Mouse (Mus musculus): ENCODE data around the gene Igf2r. TPM values are rescaled to one million over a fixed set of nuclear protein-coding genes. Genes with fewer than 3 reads are reported as not detected.
A peak's percentile ranks its signal among the peaks of the same experiment; 100 is the strongest.

Gene Igf2r
- total RNA-seq, 2 experiments from 2014 or later, result 36.9 to 46.7 TPM

- DNase-seq, result peak; percentile 60
- H3K27ac ChIP-seq, result peak overlapping the region; percentile 96
- TF ChIP-seq CTCF (IDR thresholded peaks at IDR 0.05), result no peak
- intact Hi-C loops (cut with DNase I), result no loop called here
- no peak overlapping the region for H3K4me3 ChIP-seq
Observed at GRCm38 (mm10) chr17:12739516-12739915, 29.9 kb downstream of the Igf2r start.

- Histone ChIP-seq H3K4me3 (no peak overlapping the region), H3K27ac (peak overlapping the region; percentile 96)
- TF ChIP-seq CTCF (IDR thresholded peaks at IDR 0.05), result no peak
- intact Hi-C loops (cut with DNase I), result no loop called here
- DNase-seq, result peak; percentile 53
Observed at GRCm38 (mm10) chr17:12737934-12738333, 31.5 kb downstream of the Igf2r start.

GRCm38 (mm10) chr17:12734205-12734857 is 35.1 kb downstream of the Igf2r start:
- Histone ChIP-seq H3K27ac (peak overlapping the region; percentile 59), H3K4me3 (no peak overlapping the region; the same call in 1 of the 2 replicates)
- TF ChIP-seq CTCF (IDR thresholded peaks at IDR 0.05), result no peak
- intact Hi-C loops (cut with DNase I), result no loop called here
- no peak for DNase-seq

GRCm38 (mm10) chr17:12733128-12733527 is 36.3 kb downstream of the Igf2r start:
- no peak for DNase-seq
- TF ChIP-seq CTCF (IDR thresholded peaks at IDR 0.05), result no peak
- H3K4me3 ChIP-seq, result no peak overlapping the region
- H3K27ac ChIP-seq, result no peak overlapping the region
- intact Hi-C loops (cut with DNase I), result no loop called here

- TF ChIP-seq CTCF (IDR thresholded peaks at IDR 0.05), result no peak
- no peak for DNase-seq
- H3K4me3 ChIP-seq, result no peak overlapping the region
- intact Hi-C loops (cut with DNase I), result no loop called here
- H3K27ac ChIP-seq, result no peak overlapping the region
Observed at GRCm38 (mm10) chr17:12728536-12728935, 40.9 kb downstream of the Igf2r start.

GRCm38 (mm10) chr17:12727748-12728147 is 41.7 kb downstream of the Igf2r start:
- no peak overlapping the region for H3K4me3 ChIP-seq
- H3K27ac ChIP-seq, result peak overlapping the region; percentile 4; the same call in 1 of the 2 replicates
- no peak for TF ChIP-seq CTCF (IDR thresholded peaks at IDR 0.05)
- DNase-seq, result no peak
- intact Hi-C loops (cut with DNase I), result no loop called here

GRCm38 (mm10) chr17:12725871-12726270 is 43.6 kb downstream of the Igf2r start:
- DNase-seq, result peak; percentile 52
- intact Hi-C loops (cut with DNase I), result no loop called here

GRCm38 (mm10) chr17:12724767-12725744 is 44.4 kb downstream of the Igf2r start:
- Histone ChIP-seq H3K4me3 (0 out of 2 replicates have a peak overlapping the region, but pooled peaks have one; percentile 2), H3K27ac (peak overlapping the region; percentile 88)
- no peak for TF ChIP-seq CTCF (IDR thresholded peaks at IDR 0.05)
- peak; percentile 78 for DNase-seq
- intact Hi-C loops (cut with DNase I), result loop anchor here (5.0 kb wide), 1 partner anchor 67 kb away; no protein-coding TSS in a partner anchor

More at GRCm38 (mm10) chr17:12725871-12726270, 43.6 kb downstream of the Igf2r start:
- no peak for TF ChIP-seq CTCF (IDR thresholded peaks at IDR 0.05)
- H3K4me3 ChIP-seq, result no peak overlapping the region
- H3K27ac ChIP-seq, result peak overlapping the region; percentile 88

GRCm38 (mm10) chr17:12723986-12724766 is 45.3 kb downstream of the Igf2r start:
- intact Hi-C loops (cut with DNase I), result loop anchor here (2.0 to 5.0 kb wide), 2 partner anchors 35 to 68 kb away; no protein-coding TSS in a partner anchor
- peak; percentile 65 for DNase-seq

GRCm38 (mm10) chr17:12722622-12723021 is 46.8 kb downstream of the Igf2r start:
- intact Hi-C loops (cut with DNase I), result loop anchor here (2.0 to 5.0 kb wide), 2 partner anchors 36 to 70 kb away; no protein-coding TSS in a partner anchor
- no peak overlapping the region for H3K4me3 ChIP-seq
- DNase-seq, result peak; percentile 90
- peak overlapping the region; percentile 88 for H3K27ac ChIP-seq
- TF ChIP-seq CTCF (IDR thresholded peaks at IDR 0.05), result no peak

More at GRCm38 (mm10) chr17:12723986-12724766, 45.3 kb downstream of the Igf2r start:
- no peak for TF ChIP-seq CTCF (IDR thresholded peaks at IDR 0.05)
- H3K4me3 ChIP-seq, result no peak overlapping the region
- H3K27ac ChIP-seq, result peak overlapping the region; percentile 88

GRCm38 (mm10) chr17:12721118-12721886 is 48.2 kb downstream of the Igf2r start:
- intact Hi-C loops (cut with DNase I), result loop anchor here (5.0 kb wide), 1 partner anchor 71 kb away; no protein-coding TSS in a partner anchor
- no peak for DNase-seq
- TF ChIP-seq CTCF (IDR thresholded peaks at IDR 0.05), result no peak
- Histone ChIP-seq H3K27ac (peak overlapping the region; percentile 88), H3K4me3 (no peak overlapping the region)
